Mouse (Mus musculus) ES-Bruce4 (cell line): ENCODE data around the gene Nos1. TPM values are rescaled to one million over a fixed set of nuclear protein-coding genes. Genes with fewer than 3 reads are reported as not detected.

Source experiments
- H3K27ac ChIP-seq: 2 replicates; pipeline ENCODE4 v1.5.1; 2012; ENCODE audit warnings: low read length, inconsistent platforms; ENCODE audit not compliant: insufficient read depth
- H3K27me3 ChIP-seq: 2 replicates; pipeline ENCODE4 v1.6.1; 2012; ENCODE audit warnings: mild to moderate bottlenecking, low read length, inconsistent platforms; ENCODE audit not compliant: control insufficient read depth, poor library complexity, insufficient read depth, severe bottlenecking
- H3K36me3 ChIP-seq: 2 replicates; pipeline ENCODE4 v1.6.1; 2012; ENCODE audit warnings: inconsistent platforms, mild to moderate bottlenecking, low read length, moderate library complexity; ENCODE audit not compliant: control insufficient read depth, poor library complexity, insufficient read depth, severe bottlenecking
- H3K4me1 ChIP-seq: one replicate; pipeline ENCODE4 v1.8.1; 2011; ENCODE audit warnings: low read length; ENCODE audit not compliant: control insufficient read depth, insufficient read depth
- H3K4me3 ChIP-seq: 2 replicates; pipeline ENCODE4 v1.5.1; 2011; ENCODE audit warnings: low read depth, mild to moderate bottlenecking, low read length
- H3K9ac ChIP-seq: 2 replicates; pipeline ENCODE4 v1.6.1; 2012; ENCODE audit warnings: low read depth, mild to moderate bottlenecking, inconsistent platforms; ENCODE audit not compliant: poor library complexity, severe bottlenecking
- H3K9me3 ChIP-seq: replicated peaks from 2 replicates; pipeline ENCODE4 v1.6.1; 2012; ENCODE audit warnings: mild to moderate bottlenecking, low read length, inconsistent platforms; ENCODE audit not compliant: control insufficient read depth, poor library complexity, insufficient read depth, severe bottlenecking
- CTCF ChIP-seq: IDR thresholded peaks from one replicate; pipeline ENCODE4 v1.8.1; 2011; ENCODE audit warnings: low read depth, low read length
- EP300 ChIP-seq: IDR thresholded peaks from 2 replicates; pipeline ENCODE4 v1.6.1; 2011; ENCODE audit warnings: low read depth, low read length; ENCODE audit not compliant: insufficient read depth
- POLR2A ChIP-seq: IDR thresholded peaks from one replicate; pipeline ENCODE4 v1.8.1; 2011; ENCODE audit warnings: low read length; ENCODE audit not compliant: insufficient read depth
- polyA plus RNA-seq: library from polyadenylated mRNA; stranded (reverse); fragments of >200 nt; gene quantifications from 2 replicates; pipeline ENCODE4 v1.2.4, GENCODE M21; 2011; ENCODE audit warnings: low read depth; ENCODE audit not compliant: missing spikeins, insufficient read depth, insufficient read length

Nos1 gene
- polyA plus RNA-seq, 1 experiment, result 1.7 TPM

GRCm38 (mm10) chr5:117954429-117954828 lies 173.6 kb downstream of the Nos1 start:
- Histone ChIP-seq H3K27ac (no peak overlapping the region), H3K4me3 (no peak overlapping the region), H3K9me3 (no peaks in the 10 kb centered on the region), H3K36me3 (no peaks in the 10 kb centered on the region), H3K9ac (no peak overlapping the region), H3K27me3 (no peaks in the 10 kb centered on the region), H3K4me1 (no peaks in the 10 kb centered on the region)
- TF ChIP-seq EP300 (no peak), CTCF (no peak), POLR2A (no peak)

GRCm38 (mm10) chr5:117955675-117956420 lies 175.0 kb downstream of the Nos1 start:
- Histone ChIP-seq H3K36me3 (no peaks in the 10 kb centered on the region), H3K4me1 (no peaks in the 10 kb centered on the region), H3K27ac (no peak overlapping the region), H3K9ac (no peak overlapping the region), H3K9me3 (no peaks in the 10 kb centered on the region), H3K4me3 (no peak overlapping the region), H3K27me3 (no peaks in the 10 kb centered on the region)
- TF ChIP-seq CTCF (peak; percentile 58), EP300 (no peak)

DNA sequence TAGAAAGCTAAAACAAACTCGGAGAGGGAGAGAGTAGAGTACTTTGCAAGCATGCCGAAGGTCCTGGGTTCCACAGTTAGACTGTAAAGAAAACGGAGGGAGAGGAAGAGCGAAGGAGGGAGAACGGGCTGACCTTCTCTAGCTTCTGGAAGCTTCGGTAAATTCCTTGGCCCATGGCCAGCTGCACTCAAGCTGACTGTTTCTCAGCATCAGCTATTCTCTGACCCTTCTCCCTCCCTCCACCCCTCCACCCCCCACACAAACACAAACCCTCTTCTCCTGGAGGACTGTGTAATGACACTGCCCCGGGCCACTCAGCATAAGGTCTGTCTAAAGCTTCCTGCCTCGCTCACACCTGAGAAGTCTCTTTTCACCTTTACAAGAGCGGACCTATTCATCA lies 183.9 kb downstream of the Nos1 start:
- Histone ChIP-seq H3K27ac (no peak overlapping the region), H3K27me3 (no peaks in the 10 kb centered on the region)
- no peak for TF ChIP-seq EP300
- TF ChIP-seq POLR2A, result no peak
- no peak for TF ChIP-seq CTCF

DNA sequence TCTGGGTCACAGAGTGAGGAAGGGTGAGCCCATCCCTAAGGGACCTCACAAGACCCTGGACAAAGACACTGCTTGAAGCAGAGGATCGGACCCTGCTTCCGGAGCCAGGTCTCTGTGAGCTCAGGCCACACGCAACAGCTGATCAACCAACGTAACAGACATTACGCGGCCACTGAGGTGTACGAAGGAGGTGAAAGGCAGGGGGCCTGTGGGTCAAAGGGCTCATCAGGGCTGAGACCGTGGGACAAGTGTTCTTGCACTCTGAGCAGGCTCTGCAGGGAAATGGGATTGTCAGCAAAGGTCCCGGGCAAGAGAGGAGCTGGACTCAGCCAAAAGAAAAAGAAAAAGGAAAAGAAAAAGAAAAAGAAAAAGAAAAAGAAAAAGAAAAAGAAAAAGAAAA lies 186.1 kb downstream of the Nos1 start:
- TF ChIP-seq CTCF (no peak), POLR2A (no peak), EP300 (no peak)

More for the DNA sequence above, 183.9 kb downstream of the Nos1 start:
- Histone ChIP-seq H3K4me1 (peaks cover 3% of the 10 kb centered on the region), H3K36me3 (no peaks in the 10 kb centered on the region), H3K9ac (no peak overlapping the region), H3K9me3 (peaks cover 3% of the 10 kb centered on the region; the same call in 1 of the 2 replicates), H3K4me3 (no peak overlapping the region)

GRCm38 (mm10) chr5:117967659-117968069 lies 186.8 kb downstream of the Nos1 start:
- H3K4me3 ChIP-seq, result no peak overlapping the region
- no peak overlapping the region for H3K27ac ChIP-seq
- no peaks in the 10 kb centered on the region for H3K36me3 ChIP-seq
- peaks cover 3% of the 10 kb centered on the region for H3K4me1 ChIP-seq
- no peak overlapping the region for H3K9ac ChIP-seq
- TF ChIP-seq POLR2A (no peak), CTCF (no peak), EP300 (no peak)
- peaks cover 3% of the 10 kb centered on the region; the same call in 1 of the 2 replicates for H3K9me3 ChIP-seq
- no peaks in the 10 kb centered on the region for H3K27me3 ChIP-seq

More for the DNA sequence above, 186.1 kb downstream of the Nos1 start:
- Histone ChIP-seq H3K4me1 (peaks cover 3% of the 10 kb centered on the region), H3K27ac (no peak overlapping the region), H3K9ac (no peak overlapping the region), H3K9me3 (peaks cover 3% of the 10 kb centered on the region; the same call in 1 of the 2 replicates), H3K36me3 (no peaks in the 10 kb centered on the region), H3K27me3 (no peaks in the 10 kb centered on the region), H3K4me3 (no peak overlapping the region)

DNA sequence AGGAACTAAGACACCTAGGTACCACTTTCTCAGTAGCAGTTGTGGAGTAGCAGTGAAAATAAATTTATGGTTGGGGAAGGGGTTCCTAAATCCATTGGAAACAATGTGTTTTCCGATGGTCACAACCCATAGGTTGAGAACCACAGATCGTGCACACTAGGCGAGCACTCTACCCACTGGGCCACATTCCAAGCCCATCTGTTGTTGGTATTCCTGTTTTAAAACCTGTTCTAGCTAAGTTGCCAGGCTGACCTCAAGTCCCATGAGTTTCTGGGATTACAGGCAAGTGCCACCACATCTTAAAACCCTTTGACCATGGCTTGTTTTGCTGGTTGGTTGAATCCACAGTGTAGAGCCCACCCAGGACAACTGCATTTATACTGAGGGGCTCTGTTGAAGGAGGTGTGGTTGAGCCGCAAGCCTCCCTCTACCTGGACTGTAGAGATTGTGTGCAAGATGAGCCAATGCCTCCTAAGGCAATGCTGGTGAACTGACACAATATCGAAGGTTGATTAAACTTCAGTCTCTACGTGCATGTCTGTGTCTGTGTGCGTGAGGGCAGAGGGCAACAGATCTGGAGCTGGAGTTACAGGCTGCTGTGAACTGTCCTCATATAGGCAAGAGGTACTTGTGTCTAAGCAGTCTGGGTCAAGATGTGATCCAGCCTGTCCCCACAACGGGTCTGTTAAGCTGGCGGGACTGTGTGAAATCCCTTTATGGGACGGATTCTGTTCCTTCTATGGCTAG lies 189.0 kb downstream of the Nos1 start:
- no peak overlapping the region for H3K4me3 ChIP-seq

More for the DNA sequence above, 189.0 kb downstream of the Nos1 start:
- TF ChIP-seq EP300 (no peak), CTCF (no peak), POLR2A (no peak)
- Histone ChIP-seq H3K4me1 (peaks cover under 1% of the 10 kb centered on the region), H3K27ac (no peak overlapping the region), H3K36me3 (no peaks in the 10 kb centered on the region), H3K9me3 (peaks cover 3% of the 10 kb centered on the region; the same call in 1 of the 2 replicates), H3K27me3 (no peaks in the 10 kb centered on the region), H3K9ac (no peak overlapping the region)
